Mouse (Mus musculus) G1E (cell line): ENCODE data around the gene Nodal.

Source experiments
- CTCF ChIP-seq: IDR thresholded peaks from 2 replicates; pipeline ENCODE4 v1.5.1; 2012; ENCODE audit warnings: low read depth, low read length, inconsistent platforms, mixed read lengths
- GATA1 ChIP-seq: IDR thresholded peaks from 2 replicates; pipeline ENCODE4 v1.6.1; 2012; ENCODE audit warnings: borderline replicate concordance, low read length, inconsistent platforms, mixed read lengths
- GATA2 ChIP-seq: IDR thresholded peaks from 2 replicates; pipeline ENCODE4 v1.6.1; 2012; ENCODE audit warnings: low read depth, low read length, inconsistent platforms, borderline replicate concordance
- POLR2AphosphoS5 ChIP-seq: IDR thresholded peaks from 2 replicates; pipeline ENCODE4 v1.6.1; 2012; ENCODE audit warnings: low read depth, low read length, inconsistent platforms; ENCODE audit not compliant: insufficient replicate concordance

- TF ChIP-seq GATA2 (no peak), CTCF (no peak), POLR2AphosphoS5 (no peak), GATA1 (no peak)
Measured at GRCm38 (mm10) chr10:61402911-61403310, 14.9 kb upstream of the Nodal start.
